Mouse (Mus musculus): ENCODE data around the gene Alkbh7. TPM values are rescaled to one million over a fixed set of nuclear protein-coding genes. Genes with fewer than 3 reads are reported as not detected.

Alkbh7 gene
- polyA plus RNA-seq, 1 experiment = 30.2 TPM

DNA sequence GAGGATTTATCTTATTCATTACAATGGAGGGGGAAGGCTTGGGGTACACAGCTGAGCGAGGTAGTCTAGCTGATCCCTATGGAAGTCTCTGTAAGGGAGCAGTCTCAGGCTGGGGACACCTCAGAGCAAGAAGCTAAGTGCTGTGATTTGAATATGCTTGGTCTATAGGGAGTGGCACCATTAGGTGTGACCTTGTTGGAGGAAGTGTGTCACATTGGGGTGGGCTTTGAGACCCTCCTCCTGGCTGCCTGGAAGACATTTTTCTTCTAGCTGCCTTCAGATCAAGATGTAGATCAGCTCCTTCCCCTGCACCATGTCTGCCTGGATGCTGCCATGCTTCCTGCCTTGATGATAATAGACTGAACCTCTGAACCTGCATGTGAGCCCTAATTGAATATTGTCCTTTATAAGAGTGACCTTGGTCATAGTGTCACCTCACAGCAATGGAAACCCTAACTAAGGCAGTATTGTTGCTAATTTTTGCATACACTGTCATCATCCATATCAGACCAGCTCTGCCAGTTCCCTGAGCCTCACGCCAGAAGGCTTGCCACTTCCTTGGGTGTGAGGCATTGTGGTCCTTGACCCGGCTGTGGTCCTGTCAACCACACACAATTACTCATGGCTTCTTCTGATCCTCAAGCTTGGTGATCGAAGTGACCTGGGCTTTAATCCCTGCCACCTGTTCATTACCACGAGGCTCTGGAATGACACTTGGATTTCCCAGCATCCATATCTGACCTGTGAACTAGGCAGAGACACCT is 34.3 kb upstream of the Alkbh7 start:
- H3K27ac ChIP-seq (ENCODE audit: control insufficient read depth, insufficient read depth, low read depth, low read length) = no peak overlapping the region
- no peak for TF ChIP-seq CTCF (IDR thresholded peaks at IDR 0.05; ENCODE audit: control insufficient read depth, insufficient read depth, insufficient replicate concordance, low read depth, low read length)
- no peak for TF ChIP-seq POLR2A (IDR thresholded peaks at IDR 0.05; ENCODE audit: control insufficient read depth, low read depth, low read length)
- no peak overlapping the region for H3K4me3 ChIP-seq (ENCODE audit: control insufficient read depth, low read depth, low read length)
- H3K4me1 ChIP-seq (ENCODE audit: control insufficient read depth, insufficient read depth, low read length) = peaks cover 4% of the 10 kb centered on the region
- H3K27me3 ChIP-seq (ENCODE audit: control insufficient read depth, insufficient read depth, low read length) = no peaks in the 10 kb centered on the region
- H3K36me3 ChIP-seq (ENCODE audit: control insufficient read depth, insufficient read depth, low read length) = no peaks in the 10 kb centered on the region

DNA sequence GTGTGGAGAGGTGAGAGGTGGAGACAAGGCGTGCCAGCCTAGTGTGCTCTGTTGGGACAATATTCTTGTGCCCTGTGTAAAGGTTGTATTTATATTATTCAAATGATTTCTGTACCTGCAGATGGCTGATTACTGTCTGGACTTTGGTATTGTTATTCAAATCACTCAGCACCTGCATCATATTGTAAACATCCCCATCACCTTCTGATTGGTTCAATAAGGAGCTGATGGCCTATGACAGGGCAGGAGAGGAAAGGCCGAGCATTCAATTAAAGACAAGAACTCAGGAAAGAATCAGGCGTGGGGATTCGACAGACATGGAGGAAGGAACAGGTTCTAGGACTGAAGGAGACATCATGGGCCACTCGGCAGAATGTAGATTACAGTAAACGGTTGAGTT is 33.5 kb upstream of the Alkbh7 start:
- H3K27ac ChIP-seq (ENCODE audit: control insufficient read depth, insufficient read depth, low read depth, low read length) = no peak overlapping the region
- H3K36me3 ChIP-seq (ENCODE audit: control insufficient read depth, insufficient read depth, low read length) = no peaks in the 10 kb centered on the region
- no peaks in the 10 kb centered on the region for H3K27me3 ChIP-seq (ENCODE audit: control insufficient read depth, insufficient read depth, low read length)
- TF ChIP-seq POLR2A (IDR thresholded peaks at IDR 0.05; ENCODE audit: control insufficient read depth, low read depth, low read length) (no peak), CTCF (IDR thresholded peaks at IDR 0.05; ENCODE audit: control insufficient read depth, insufficient read depth, insufficient replicate concordance, low read depth, low read length) (no peak)
- no peak overlapping the region for H3K4me3 ChIP-seq (ENCODE audit: control insufficient read depth, low read depth, low read length)
- no peaks in the 10 kb centered on the region for H3K4me1 ChIP-seq (ENCODE audit: control insufficient read depth, insufficient read depth, low read length)

DNA sequence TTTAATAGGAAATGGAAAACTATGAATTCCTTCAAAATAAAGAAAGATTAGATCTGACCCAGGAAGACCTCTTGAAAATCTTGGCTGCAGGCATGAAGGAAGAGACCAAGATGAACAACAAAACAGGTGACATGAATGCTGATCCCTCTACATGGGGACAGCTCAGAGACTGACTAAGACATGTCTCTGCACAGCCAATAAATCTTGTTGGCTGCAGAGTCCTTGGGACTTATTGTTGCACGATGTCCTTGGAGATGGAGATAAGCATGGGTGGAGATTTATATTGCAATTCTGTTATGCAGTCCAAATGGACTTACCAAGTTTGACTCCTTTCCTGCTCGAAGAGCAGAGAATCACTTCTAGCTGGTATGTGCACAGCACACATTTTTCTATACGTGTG is 27.8 kb upstream of the Alkbh7 start:
- peaks cover under 1% of the 10 kb centered on the region for H3K4me1 ChIP-seq (ENCODE audit: control insufficient read depth, insufficient read depth, low read length)
- no peak overlapping the region for H3K4me3 ChIP-seq (ENCODE audit: control insufficient read depth, low read depth, low read length)
- H3K27ac ChIP-seq (ENCODE audit: control insufficient read depth, insufficient read depth, low read depth, low read length) = no peak overlapping the region
- H3K36me3 ChIP-seq (ENCODE audit: control insufficient read depth, insufficient read depth, low read length) = no peaks in the 10 kb centered on the region
- no peak for TF ChIP-seq POLR2A (IDR thresholded peaks at IDR 0.05; ENCODE audit: control insufficient read depth, low read depth, low read length)
- no peak for TF ChIP-seq CTCF (IDR thresholded peaks at IDR 0.05; ENCODE audit: control insufficient read depth, insufficient read depth, insufficient replicate concordance, low read depth, low read length)
- no peaks in the 10 kb centered on the region for H3K27me3 ChIP-seq (ENCODE audit: control insufficient read depth, insufficient read depth, low read length)

DNA sequence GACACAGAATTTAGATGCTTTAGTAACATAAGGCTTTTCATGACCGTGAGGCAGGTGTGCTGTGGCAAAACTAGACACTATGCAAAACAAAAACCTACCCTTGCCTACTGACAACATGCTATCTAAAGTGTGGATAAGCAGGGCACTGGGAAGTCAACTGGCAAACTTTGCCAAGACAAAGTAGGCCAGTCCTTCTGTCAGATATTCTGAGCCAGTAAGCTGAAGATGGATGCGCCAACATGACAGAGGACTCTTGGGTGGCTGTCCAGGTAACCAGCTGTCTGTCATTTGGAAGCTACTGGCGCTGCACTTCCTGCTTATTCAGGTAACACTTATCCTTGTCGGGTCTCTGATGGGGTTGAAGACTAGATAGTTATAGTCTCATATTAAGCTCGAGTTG is 27.1 kb upstream of the Alkbh7 start:
- H3K27me3 ChIP-seq (ENCODE audit: control insufficient read depth, insufficient read depth, low read length) = no peaks in the 10 kb centered on the region
- H3K4me3 ChIP-seq (ENCODE audit: control insufficient read depth, low read depth, low read length) = no peak overlapping the region
- H3K27ac ChIP-seq (ENCODE audit: control insufficient read depth, insufficient read depth, low read depth, low read length) = no peak overlapping the region
- TF ChIP-seq CTCF (IDR thresholded peaks at IDR 0.05; ENCODE audit: control insufficient read depth, insufficient read depth, insufficient replicate concordance, low read depth, low read length) (no peak), POLR2A (IDR thresholded peaks at IDR 0.05; ENCODE audit: control insufficient read depth, low read depth, low read length) (no peak)
- H3K36me3 ChIP-seq (ENCODE audit: control insufficient read depth, insufficient read depth, low read length) = no peaks in the 10 kb centered on the region
- H3K4me1 ChIP-seq (ENCODE audit: control insufficient read depth, insufficient read depth, low read length) = peaks cover 5% of the 10 kb centered on the region

DNA sequence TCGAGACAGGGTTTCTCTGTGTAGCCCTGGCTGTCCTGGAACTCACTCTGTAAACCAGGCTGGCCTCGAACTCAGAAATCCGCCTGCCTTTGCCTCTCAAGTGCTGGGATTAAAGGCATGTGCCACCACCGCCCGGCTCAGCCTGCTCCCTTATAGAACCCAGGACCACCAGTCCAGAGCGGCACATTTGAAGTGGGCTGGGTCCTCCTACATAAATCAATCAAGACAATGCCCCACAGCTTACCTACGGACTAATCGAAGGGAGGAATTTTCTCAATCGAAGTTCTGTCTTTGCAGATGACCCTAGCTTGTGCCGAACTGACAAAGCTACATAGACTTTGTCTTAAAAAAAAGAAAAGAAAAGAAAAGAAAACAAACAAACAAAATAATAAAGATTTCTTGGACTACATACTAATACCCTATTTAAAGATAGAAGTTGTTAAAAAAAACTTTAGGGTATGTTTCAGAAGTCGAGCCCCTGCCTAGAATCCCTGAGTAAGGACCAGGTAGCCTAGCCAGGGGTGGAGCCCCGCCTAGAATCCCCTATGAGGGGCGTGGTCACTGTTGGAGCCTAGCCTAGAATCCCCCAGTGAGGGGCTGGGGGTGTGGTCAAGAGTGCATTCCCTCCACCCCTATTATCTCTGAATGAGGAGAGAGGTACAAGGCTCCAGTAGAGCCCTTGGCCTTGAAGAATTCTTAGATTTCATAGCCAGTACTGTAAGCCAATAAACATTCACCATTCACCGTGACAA is 23.0 kb upstream of the Alkbh7 start:
- Histone ChIP-seq H3K27me3 (ENCODE audit: control insufficient read depth, insufficient read depth, low read length) (no peaks in the 10 kb centered on the region), H3K4me3 (ENCODE audit: control insufficient read depth, low read depth, low read length) (no peak overlapping the region), H3K36me3 (ENCODE audit: control insufficient read depth, insufficient read depth, low read length) (no peaks in the 10 kb centered on the region), H3K27ac (ENCODE audit: control insufficient read depth, insufficient read depth, low read depth, low read length) (no peak overlapping the region), H3K4me1 (ENCODE audit: control insufficient read depth, insufficient read depth, low read length) (peaks cover 5% of the 10 kb centered on the region)
- TF ChIP-seq CTCF (IDR thresholded peaks at IDR 0.05; ENCODE audit: control insufficient read depth, insufficient read depth, insufficient replicate concordance, low read depth, low read length) = no peak

DNA sequence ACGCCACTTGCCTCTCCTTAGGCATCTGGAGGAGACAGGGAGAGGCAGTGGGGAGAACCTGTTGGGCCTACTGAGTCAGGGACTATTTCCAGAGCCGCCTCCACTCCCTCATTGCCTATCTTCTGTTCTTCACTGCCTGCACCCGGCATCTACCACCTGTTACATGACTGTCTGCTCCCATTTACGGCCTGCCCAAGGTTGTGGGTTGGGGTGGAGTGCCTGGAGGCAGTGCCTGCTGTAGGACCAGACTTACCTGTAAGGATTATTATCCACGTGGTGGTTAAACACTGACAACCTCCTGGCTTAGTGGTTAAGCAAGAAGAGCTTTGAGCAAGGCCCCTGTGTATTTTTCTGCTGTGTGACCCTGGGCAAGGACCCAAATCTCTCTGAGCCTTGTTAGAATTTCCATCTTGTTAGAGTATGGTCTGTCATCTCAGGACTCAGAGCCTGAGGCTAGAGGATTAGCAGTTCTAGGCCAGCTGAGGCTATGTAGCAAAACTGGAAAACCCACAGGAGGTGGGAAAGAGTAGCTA is 22.4 kb upstream of the Alkbh7 start:
- TF ChIP-seq CTCF (IDR thresholded peaks at IDR 0.05; ENCODE audit: control insufficient read depth, insufficient read depth, insufficient replicate concordance, low read depth, low read length) = no peak
- no peak for TF ChIP-seq POLR2A (IDR thresholded peaks at IDR 0.05; ENCODE audit: control insufficient read depth, low read depth, low read length)
- H3K27me3 ChIP-seq (ENCODE audit: control insufficient read depth, insufficient read depth, low read length) = no peaks in the 10 kb centered on the region
- no peak overlapping the region for H3K4me3 ChIP-seq (ENCODE audit: control insufficient read depth, low read depth, low read length)
- H3K4me1 ChIP-seq (ENCODE audit: control insufficient read depth, insufficient read depth, low read length) = peaks cover 5% of the 10 kb centered on the region
- H3K36me3 ChIP-seq (ENCODE audit: control insufficient read depth, insufficient read depth, low read length) = no peaks in the 10 kb centered on the region
- H3K27ac ChIP-seq (ENCODE audit: control insufficient read depth, insufficient read depth, low read depth, low read length) = no peak overlapping the region

DNA sequence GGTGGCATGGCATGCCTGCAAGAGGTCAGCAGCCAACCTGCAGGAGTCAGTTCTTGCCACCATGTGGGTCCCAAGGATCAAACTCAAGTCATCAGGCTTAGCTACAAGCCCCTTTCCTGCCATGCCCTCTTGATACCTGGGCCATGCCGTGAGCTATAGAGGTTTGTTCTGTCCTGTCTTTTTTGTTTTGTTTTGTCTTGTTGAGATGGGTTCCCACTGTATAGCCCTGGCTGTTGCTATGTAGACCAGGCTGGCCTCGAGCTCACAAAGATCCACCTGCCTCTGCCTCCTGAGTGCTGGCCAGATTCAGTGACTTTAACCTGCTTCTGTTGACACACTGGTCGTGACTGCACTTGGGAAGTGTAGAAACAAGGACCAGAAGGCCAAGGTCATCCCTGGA is 21.7 kb upstream of the Alkbh7 start:
- H3K4me1 ChIP-seq (ENCODE audit: control insufficient read depth, insufficient read depth, low read length) = peaks cover 5% of the 10 kb centered on the region

More for the DNA sequence above, 21.7 kb upstream of the Alkbh7 start:
- Histone ChIP-seq H3K4me3 (ENCODE audit: control insufficient read depth, low read depth, low read length) (no peak overlapping the region), H3K27me3 (ENCODE audit: control insufficient read depth, insufficient read depth, low read length) (no peaks in the 10 kb centered on the region), H3K36me3 (ENCODE audit: control insufficient read depth, insufficient read depth, low read length) (no peaks in the 10 kb centered on the region), H3K27ac (ENCODE audit: control insufficient read depth, insufficient read depth, low read depth, low read length) (no peak overlapping the region)
- TF ChIP-seq CTCF (IDR thresholded peaks at IDR 0.05; ENCODE audit: control insufficient read depth, insufficient read depth, insufficient replicate concordance, low read depth, low read length) (no peak), POLR2A (IDR thresholded peaks at IDR 0.05; ENCODE audit: control insufficient read depth, low read depth, low read length) (no peak)

Measured in testis, adult 2 months (tissue).